Mouse (Mus musculus): ENCODE measurements at regions not wholly inside any gene's neighbourhood (a gene's known extent, or its start where the extent isn't known, plus 50 kb on each side); places are given as distances from the start of the nearest gene placed in this dataset.
A peak's percentile ranks its signal among the peaks of the same experiment; 100 is the strongest.

- no peak overlapping the region for H3K27ac ChIP-seq (ENCODE audit: low read depth, low read length)
- H3K4me2 ChIP-seq (ENCODE audit: low read depth, low read length): no peak overlapping the region
- no peaks in the 10 kb centered on the region for H3K4me1 ChIP-seq (ENCODE audit: control insufficient read depth, insufficient read depth, low read length)
- H3K27me3 ChIP-seq (ENCODE audit: control insufficient read depth, insufficient read depth, low read length): no peaks in the 10 kb centered on the region
- H3K4me3 ChIP-seq (ENCODE audit: low read depth, low read length): no peak overlapping the region
- WGBS: 74% methylated on average over 5 of the region's 5 CpGs
- H3K9ac ChIP-seq (replicated peaks; ENCODE audit: low read depth, low read length): no peak overlapping the region
- ATAC-seq (ENCODE audit: low read depth): no peak
- H3K9me3 ChIP-seq (ENCODE audit: control insufficient read depth, low read length): no peaks in the 10 kb centered on the region
- no peaks in the 10 kb centered on the region for H3K36me3 ChIP-seq (ENCODE audit: control insufficient read depth, insufficient read depth, low read length)
Measured at GRCm38 (mm10) chr7:34534241-34534640, 122.3 kb downstream of the Kctd15 start.

GRCm38 (mm10) chr7:34531639-34532038, 124.9 kb downstream of the Kctd15 start:
- H3K4me2 ChIP-seq (ENCODE audit: low read depth, low read length): no peak overlapping the region
- 84% methylated on average over 3 of the region's 3 CpGs for WGBS
- no peak overlapping the region for H3K9ac ChIP-seq (replicated peaks; ENCODE audit: low read depth, low read length)
- no peak overlapping the region for H3K27ac ChIP-seq (ENCODE audit: low read depth, low read length)
- H3K36me3 ChIP-seq (ENCODE audit: control insufficient read depth, insufficient read depth, low read length): no peaks in the 10 kb centered on the region
- no peak overlapping the region for H3K4me3 ChIP-seq (ENCODE audit: low read depth, low read length)
- no peaks in the 10 kb centered on the region for H3K4me1 ChIP-seq (ENCODE audit: control insufficient read depth, insufficient read depth, low read length)
- H3K27me3 ChIP-seq (ENCODE audit: control insufficient read depth, insufficient read depth, low read length): no peaks in the 10 kb centered on the region
- H3K9me3 ChIP-seq (ENCODE audit: control insufficient read depth, low read length): no peaks in the 10 kb centered on the region
- no peak for ATAC-seq (ENCODE audit: low read depth)

- no peak overlapping the region for H3K4me2 ChIP-seq (ENCODE audit: low read depth, low read length)
- no peak for ATAC-seq (ENCODE audit: low read depth)
- no peak overlapping the region for H3K9ac ChIP-seq (replicated peaks; ENCODE audit: low read depth, low read length)
- H3K4me3 ChIP-seq (ENCODE audit: low read depth, low read length): no peak overlapping the region
- H3K36me3 ChIP-seq (ENCODE audit: control insufficient read depth, insufficient read depth, low read length): no peaks in the 10 kb centered on the region
- H3K4me1 ChIP-seq (ENCODE audit: control insufficient read depth, insufficient read depth, low read length): no peaks in the 10 kb centered on the region
- no peaks in the 10 kb centered on the region for H3K27me3 ChIP-seq (ENCODE audit: control insufficient read depth, insufficient read depth, low read length)
- H3K27ac ChIP-seq (ENCODE audit: low read depth, low read length): no peak overlapping the region
- WGBS: 53% methylated on average over 2 of the region's 2 CpGs
- no peaks in the 10 kb centered on the region for H3K9me3 ChIP-seq (ENCODE audit: control insufficient read depth, low read length)
Measured at GRCm38 (mm10) chr7:34507858-34508257, 114.7 kb upstream of the Lsm14a start.

GRCm38 (mm10) chr7:34506816-34507215, 113.7 kb upstream of the Lsm14a start:
- WGBS: 66% methylated on average over 4 of the region's 4 CpGs
- no peaks in the 10 kb centered on the region for H3K4me1 ChIP-seq (ENCODE audit: control insufficient read depth, insufficient read depth, low read length)
- H3K9ac ChIP-seq (replicated peaks; ENCODE audit: low read depth, low read length): no peak overlapping the region

GRCm38 (mm10) chr7:34493892-34494291, 100.8 kb upstream of the Lsm14a start:
- Histone ChIP-seq H3K4me2 (ENCODE audit: low read depth, low read length) (no peak overlapping the region), H3K36me3 (ENCODE audit: control insufficient read depth, insufficient read depth, low read length) (no peaks in the 10 kb centered on the region), H3K4me3 (ENCODE audit: low read depth, low read length) (no peak overlapping the region), H3K27me3 (ENCODE audit: control insufficient read depth, insufficient read depth, low read length) (no peaks in the 10 kb centered on the region), H3K9ac (replicated peaks; ENCODE audit: low read depth, low read length) (no peak overlapping the region), H3K4me1 (ENCODE audit: control insufficient read depth, insufficient read depth, low read length) (no peaks in the 10 kb centered on the region), H3K9me3 (ENCODE audit: control insufficient read depth, low read length) (no peaks in the 10 kb centered on the region), H3K27ac (ENCODE audit: low read depth, low read length) (no peak overlapping the region)
- 73% methylated on average over 10 of the region's 10 CpGs for WGBS
- ATAC-seq (ENCODE audit: low read depth): no peak

More at GRCm38 (mm10) chr7:34506816-34507215, 113.7 kb upstream of the Lsm14a start:
- H3K27ac ChIP-seq (ENCODE audit: low read depth, low read length): no peak overlapping the region
- no peaks in the 10 kb centered on the region for H3K36me3 ChIP-seq (ENCODE audit: control insufficient read depth, insufficient read depth, low read length)
- H3K9me3 ChIP-seq (ENCODE audit: control insufficient read depth, low read length): no peaks in the 10 kb centered on the region
- H3K27me3 ChIP-seq (ENCODE audit: control insufficient read depth, insufficient read depth, low read length): no peaks in the 10 kb centered on the region
- no peak overlapping the region for H3K4me2 ChIP-seq (ENCODE audit: low read depth, low read length)
- no peak overlapping the region for H3K4me3 ChIP-seq (ENCODE audit: low read depth, low read length)
- ATAC-seq (ENCODE audit: low read depth): no peak

- H3K4me3 ChIP-seq (ENCODE audit: low read depth, low read length): no peak overlapping the region
- 84% methylated on average over 18 of the region's 18 CpGs for WGBS
Measured at GRCm38 (mm10) chr7:34484908-34485598, 91.9 kb upstream of the Lsm14a start.

GRCm38 (mm10) chr7:34483368-34483767, 90.3 kb upstream of the Lsm14a start:
- Histone ChIP-seq H3K4me3 (ENCODE audit: low read depth, low read length) (no peak overlapping the region), H3K27me3 (ENCODE audit: control insufficient read depth, insufficient read depth, low read length) (no peaks in the 10 kb centered on the region), H3K27ac (ENCODE audit: low read depth, low read length) (no peak overlapping the region), H3K36me3 (ENCODE audit: control insufficient read depth, insufficient read depth, low read length) (no peaks in the 10 kb centered on the region), H3K4me1 (ENCODE audit: control insufficient read depth, insufficient read depth, low read length) (no peaks in the 10 kb centered on the region), H3K4me2 (ENCODE audit: low read depth, low read length) (no peak overlapping the region), H3K9me3 (ENCODE audit: control insufficient read depth, low read length) (no peaks in the 10 kb centered on the region), H3K9ac (replicated peaks; ENCODE audit: low read depth, low read length) (no peak overlapping the region)
- no peak for ATAC-seq (ENCODE audit: low read depth)
- 53% methylated on average over 8 of the region's 9 CpGs for WGBS

More at GRCm38 (mm10) chr7:34484908-34485598, 91.9 kb upstream of the Lsm14a start:
- Histone ChIP-seq H3K4me2 (ENCODE audit: low read depth, low read length) (no peak overlapping the region), H3K4me1 (ENCODE audit: control insufficient read depth, insufficient read depth, low read length) (no peaks in the 10 kb centered on the region), H3K36me3 (ENCODE audit: control insufficient read depth, insufficient read depth, low read length) (no peaks in the 10 kb centered on the region), H3K27ac (ENCODE audit: low read depth, low read length) (no peak overlapping the region), H3K27me3 (ENCODE audit: control insufficient read depth, insufficient read depth, low read length) (no peaks in the 10 kb centered on the region), H3K9ac (replicated peaks; ENCODE audit: low read depth, low read length) (no peak overlapping the region), H3K9me3 (ENCODE audit: control insufficient read depth, low read length) (no peaks in the 10 kb centered on the region)
- no peak for ATAC-seq (ENCODE audit: low read depth)

- Histone ChIP-seq H3K36me3 (ENCODE audit: control insufficient read depth, insufficient read depth, low read length) (no peaks in the 10 kb centered on the region), H3K4me3 (ENCODE audit: low read depth, low read length) (no peak overlapping the region), H3K27me3 (ENCODE audit: control insufficient read depth, insufficient read depth, low read length) (no peaks in the 10 kb centered on the region), H3K27ac (ENCODE audit: low read depth, low read length) (no peak overlapping the region), H3K9ac (replicated peaks; ENCODE audit: low read depth, low read length) (no peak overlapping the region), H3K4me2 (ENCODE audit: low read depth, low read length) (no peak overlapping the region), H3K4me1 (ENCODE audit: control insufficient read depth, insufficient read depth, low read length) (no peaks in the 10 kb centered on the region), H3K9me3 (ENCODE audit: control insufficient read depth, low read length) (no peaks in the 10 kb centered on the region)
- WGBS: 80% methylated on average over 5 of the region's 5 CpGs
- no peak for ATAC-seq (ENCODE audit: low read depth)
Measured at GRCm38 (mm10) chr7:34480771-34481170, 87.7 kb upstream of the Lsm14a start.

GRCm38 (mm10) chr7:34471003-34471402, 77.9 kb upstream of the Lsm14a start:
- Histone ChIP-seq H3K9me3 (ENCODE audit: control insufficient read depth, low read length) (no peaks in the 10 kb centered on the region), H3K9ac (replicated peaks; ENCODE audit: low read depth, low read length) (no peak overlapping the region), H3K4me1 (ENCODE audit: control insufficient read depth, insufficient read depth, low read length) (no peaks in the 10 kb centered on the region), H3K4me3 (ENCODE audit: low read depth, low read length) (no peak overlapping the region), H3K36me3 (ENCODE audit: control insufficient read depth, insufficient read depth, low read length) (no peaks in the 10 kb centered on the region), H3K27ac (ENCODE audit: low read depth, low read length) (no peak overlapping the region; the same call in 1 of the 2 replicates), H3K27me3 (ENCODE audit: control insufficient read depth, insufficient read depth, low read length) (no peaks in the 10 kb centered on the region), H3K4me2 (ENCODE audit: low read depth, low read length) (peak overlapping the region; percentile 22; the same call in 1 of the 2 replicates)
- no peak for ATAC-seq (ENCODE audit: low read depth)
- WGBS: 21% methylated on average over 14 of the region's 14 CpGs

All from neural tube, embryonic 14.5 days (tissue).